Mouse (Mus musculus): ENCODE measurements around the gene Afm. TPM values are rescaled to one million over a fixed set of nuclear protein-coding genes. Genes with fewer than 3 reads are reported as not detected.

The Afm gene
- total RNA-seq, 4 experiments from 2014 or later, result 0.21 TPM; not detected in 3

Other genes with a start within 250 kb of the Afm start
- gene Ankrd17, start 152.4 kb upstream of the Afm start, total RNA-seq (2022), result 100 to 1,000 TPM; 100 to 122 (median 114) TPM
- 1 to 10 TPM; 1.1 to 3.1 (median 2.2) TPM for gene Gm9958, start 151.7 kb upstream of the Afm start, total RNA-seq (2022)
- gene Alb, start 58.0 kb upstream of the Afm start, total RNA-seq (2022), result under 1 TPM in 1 of 4 experiments, not detected in 3; 0.21 TPM
- gene Afp, start 28.2 kb upstream of the Afm start, total RNA-seq (2022), result under 1 TPM in 2 of 4 experiments, not detected in 2; 0.36 to 0.45 TPM
- under 1 TPM in 1 of 4 experiments, not detected in 3; 0.16 TPM for gene 5830473C10Rik, start 42.2 kb downstream of the Afm start, total RNA-seq (2022)
- gene Rassf6, start 121.7 kb downstream of the Afm start, total RNA-seq (2022), result 1 to 10 TPM in 1 of 4 experiments, under 1 TPM in 3; 0.63 to 1.6 (median 0.78) TPM
- 1 to 10 TPM in 2 of 4 experiments, under 1 TPM in 2; 0.39 to 4.6 (median 2.1) TPM for gene Cxcl5, start 240.4 kb downstream of the Afm start, total RNA-seq (2022)
- gene Ppbp, start 249.6 kb downstream of the Afm start, total RNA-seq (2022), result 1 to 10 TPM in 1 of 4 experiments, under 1 TPM in 2, not detected in 1; 0.32 to 1.6 (median 0.47) TPM